Mouse (Mus musculus) cortical plate, adult 2 months (tissue): Measurements from ENCODE around the gene Msantd3.

Experiments used
- CTCF ChIP-seq: fragments of 200-500 bp; IDR thresholded peaks from 2 replicates; pipeline ENCODE4 v1.5.1; 2011; ENCODE audit warnings: mild to moderate bottlenecking, control low read depth, low read length; ENCODE audit not compliant: insufficient read depth; ENCODE audit errors: extremely low read depth
- POLR2A ChIP-seq: fragments of 200-500 bp; IDR thresholded peaks from 2 replicates; pipeline ENCODE4 v1.6.1; 2011; ENCODE audit warnings: mild to moderate bottlenecking, low read length, control low read depth; ENCODE audit not compliant: insufficient read depth; ENCODE audit errors: extremely low read depth

GRCm38 (mm10) chr4:48542351-48542750 lies 2.6 kb downstream of the Msantd3 start:
- no peak for TF ChIP-seq CTCF
- TF ChIP-seq POLR2A: no peak
